Mouse (Mus musculus) embryonic facial prominence, embryonic 11.5 days (tissue): ENCODE data around the gene Mus81. TPM values are rescaled to one million over a fixed set of nuclear protein-coding genes. Genes with fewer than 3 reads are reported as not detected.

ENCODE experiments used
- ATAC-seq: fragments of 200-750 bp; cut with Nextera tagmentation; replicated peaks from 2 replicates; pipeline ENCODE4 v1.8.0; 2017; ENCODE audit warnings: low read depth; ENCODE audit not compliant: insufficient number of reproducible peaks, low FRiP score, low TSS enrichment
- DNase-seq: peaks from one replicate; pipeline ENCODE4 v3.0.0-alpha.2; 2015; ENCODE audit warnings: low spot score
- H3K27ac ChIP-seq: fragments of 300-500 bp; sonication (generic); replicated peaks from 2 replicates; pipeline ENCODE4 v1.5.1; 2014; ENCODE audit warnings: mild to moderate bottlenecking, low read depth, low read length, control low read depth
- H3K27me3 ChIP-seq: fragments of 300-500 bp; sonication (generic); 2 replicates; pipeline ENCODE4 v1.6.1; 2014; ENCODE audit warnings: mild to moderate bottlenecking, low read length, moderate library complexity, mixed read lengths; ENCODE audit not compliant: control insufficient read depth, insufficient read depth
- H3K36me3 ChIP-seq: fragments of 300-500 bp; sonication (generic); replicated peaks from 2 replicates; pipeline ENCODE4 v1.6.1; 2014; ENCODE audit warnings: low read depth, mild to moderate bottlenecking, low read length, moderate library complexity, mixed read lengths; ENCODE audit not compliant: control insufficient read depth, insufficient read depth
- H3K4me1 ChIP-seq: fragments of 300-500 bp; sonication (generic); 2 replicates; pipeline ENCODE4 v1.6.1; 2014; ENCODE audit warnings: low read length, mixed read lengths; ENCODE audit not compliant: control insufficient read depth, insufficient read depth
- H3K4me2 ChIP-seq: fragments of 300-500 bp; sonication (generic); 2 replicates; pipeline ENCODE4 v1.6.1; 2014; ENCODE audit warnings: low read depth, mild to moderate bottlenecking, control low read depth, low read length, moderate library complexity
- H3K4me3 ChIP-seq: fragments of 300-500 bp; sonication (generic); 2 replicates; pipeline ENCODE4 v1.5.1; 2014; ENCODE audit warnings: low read depth, low read length, control low read depth
- H3K9ac ChIP-seq: fragments of 300-500 bp; sonication (generic); replicated peaks from 2 replicates; pipeline ENCODE4 v1.6.1; 2014; ENCODE audit warnings: mild to moderate bottlenecking, control low read depth, low read length
- H3K9me3 ChIP-seq: fragments of 300-500 bp; sonication (generic); replicated peaks from 2 replicates; pipeline ENCODE4 v1.6.1; 2016; ENCODE audit warnings: mild to moderate bottlenecking, low read length, inconsistent platforms, mixed read lengths; ENCODE audit not compliant: control insufficient read depth
- WGBS: fragments of 180-500 bp; shearing (Covaris S2); extraction: QIAGEN DNeasy Blood & Tissue Kit; methylation state at CpG from one replicate; pipeline ENCODE4 v1.1.7; 2014; 5-methylcytosine and 5-hydroxymethylcytosine counted together
- polyA plus RNA-seq: library from polyadenylated mRNA; unstranded; fragments of >200 nt; fragmentation: Nextera tagmentation; extraction: Ambion mirVana; gene quantifications from 2 replicates; pipeline ENCODE4 v1.2.1, GENCODE M21; 2014

The Mus81 gene
- polyA plus RNA-seq, 1 experiment from 2014 or later, result 29.6 TPM

GRCm38 (mm10) chr19:5459896-5460295 is 28.3 kb downstream of the Mus81 start:
- Histone ChIP-seq H3K27me3 (no peaks in the 10 kb centered on the region), H3K4me2 (peak overlapping the region; percentile 47), H3K27ac (no peak overlapping the region), H3K36me3 (no peaks in the 10 kb centered on the region; the same call in none of the 2 replicates), H3K4me1 (peaks cover 6% of the 10 kb centered on the region; the same call in 1 of the 2 replicates), H3K9ac (peak overlapping the region; percentile 56), H3K4me3 (peak overlapping the region; percentile 56), H3K9me3 (no peaks in the 10 kb centered on the region)
- WGBS, result 30% methylated on average over 3 of the region's 3 CpGs
- ATAC-seq, result no peak
- DNase-seq, result no peak

DNA sequence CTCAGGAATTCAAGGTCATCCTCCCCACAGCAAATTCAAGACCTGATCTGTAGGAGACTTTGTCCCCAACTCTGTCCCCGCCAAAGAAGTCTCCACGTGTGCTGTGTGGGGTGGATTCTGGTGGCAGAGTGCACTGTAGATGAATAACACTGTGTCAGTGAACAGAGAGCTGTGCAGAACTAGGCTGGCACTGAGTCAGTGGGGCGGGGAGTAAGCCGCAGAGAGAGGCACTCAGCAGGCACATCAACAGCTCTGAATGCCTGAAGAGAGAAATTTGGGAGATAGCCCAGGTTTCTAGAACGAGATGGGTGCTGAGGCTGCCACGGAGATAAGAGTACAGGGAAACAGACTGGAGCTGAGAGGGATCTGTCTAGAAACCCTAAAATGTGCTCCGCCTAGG is 29.2 kb downstream of the Mus81 start:
- ATAC-seq (no peak), DNase-seq (no peak)
- 0 out of 2 replicates have a peak overlapping the region, but pooled peaks have one; percentile 3 for H3K4me2 ChIP-seq
- peaks cover 6% of the 10 kb centered on the region; the same call in 1 of the 2 replicates for H3K4me1 ChIP-seq
- no peak overlapping the region for H3K27ac ChIP-seq
- H3K36me3 ChIP-seq, result no peaks in the 10 kb centered on the region; the same call in 1 of the 2 replicates
- no peak overlapping the region for H3K4me3 ChIP-seq
- H3K9ac ChIP-seq, result no peak overlapping the region
- no peaks in the 10 kb centered on the region for H3K9me3 ChIP-seq
- H3K27me3 ChIP-seq, result no peaks in the 10 kb centered on the region
- 65% methylated on average over 7 of the region's 7 CpGs for WGBS

- Histone ChIP-seq H3K4me3 (peak within 1 kb of the TSS; percentile 80), H3K4me1 (peaks cover 6% of the 10 kb centered on the region; the same call in 1 of the 2 replicates), H3K27ac (peak within 1 kb of the TSS; percentile 83), H3K9me3 (no peaks in the 10 kb centered on the region), H3K36me3 (no peaks in the 10 kb centered on the region), H3K27me3 (no peaks in the 10 kb centered on the region), H3K4me2 (peak within 1 kb of the TSS; percentile 99), H3K9ac (peak within 1 kb of the TSS; percentile 80)
- DNase-seq, result no peak
- ATAC-seq, result no peak
- WGBS, result 12% methylated on average over 14 of the region's 14 CpGs
Observed at GRCm38 (mm10) chr19:5457746-5458442, 30.3 kb downstream of the Mus81 start, which contains the start of gene Ccdc85b. Gene Ccdc85b (minus strand): TSS chr19:5457894.

DNA sequence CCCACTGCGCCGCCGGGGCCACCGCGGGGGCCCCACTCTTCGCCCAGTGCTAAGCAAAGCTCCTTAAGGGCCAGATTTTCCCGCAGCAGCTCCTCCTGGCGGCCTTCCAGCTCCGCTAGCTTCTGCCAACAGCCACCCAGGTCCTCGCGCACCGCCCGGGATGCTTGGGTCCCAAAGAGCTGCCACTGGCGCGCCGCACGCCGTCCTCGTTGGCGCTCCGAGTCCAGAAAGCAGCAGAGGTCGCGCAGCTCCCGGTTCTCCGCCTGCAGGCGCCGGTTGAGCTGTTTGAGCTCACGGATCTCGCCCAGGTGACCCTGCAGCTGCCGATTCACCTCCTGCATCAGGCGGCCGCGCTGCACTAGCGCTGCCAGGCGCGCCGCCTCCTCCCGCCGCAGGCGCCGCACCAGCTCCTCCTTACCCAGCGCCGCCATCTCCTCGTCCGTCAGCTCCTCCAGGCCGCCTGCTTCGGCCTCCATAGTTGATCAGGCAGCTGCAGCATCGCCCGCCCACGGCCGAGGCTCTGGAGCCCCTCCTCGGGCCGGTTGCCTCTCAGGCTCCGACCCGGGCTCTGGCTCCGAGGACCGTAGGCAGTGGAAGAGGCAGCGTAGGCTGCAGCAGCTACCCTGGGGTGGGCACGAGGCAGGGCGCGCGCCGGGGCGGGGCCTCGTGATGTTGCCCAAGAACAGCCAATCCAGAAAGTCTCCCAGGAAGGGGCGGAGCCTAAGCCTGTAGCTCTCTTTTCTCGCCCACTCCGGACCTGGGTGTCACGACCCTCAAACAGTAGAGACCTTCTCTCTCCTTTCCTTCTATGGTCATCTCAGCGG is 31.1 kb downstream of the Mus81 start:
- peak overlapping the region; percentile 83 for H3K27ac ChIP-seq
- H3K4me3 ChIP-seq, result peak overlapping the region; percentile 80
- peak overlapping the region; percentile 99 for H3K4me2 ChIP-seq
- ATAC-seq, result peak; percentile 89
- WGBS, result under 1% methylated on average over 70 of the region's 70 CpGs
- H3K9ac ChIP-seq, result peak overlapping the region; percentile 80
- H3K36me3 ChIP-seq, result no peaks in the 10 kb centered on the region
- H3K4me1 ChIP-seq, result peaks cover 6% of the 10 kb centered on the region; the same call in 1 of the 2 replicates
- DNase-seq, result peak; percentile 96
- no peaks in the 10 kb centered on the region for H3K27me3 ChIP-seq
- no peaks in the 10 kb centered on the region for H3K9me3 ChIP-seq

GRCm38 (mm10) chr19:5456241-5456921 is 31.8 kb downstream of the Mus81 start:
- 2% methylated on average over 26 of the region's 26 CpGs for WGBS
- Histone ChIP-seq H3K9ac (peak overlapping the region; percentile 80), H3K4me2 (peak overlapping the region; percentile 99), H3K9me3 (no peaks in the 10 kb centered on the region), H3K27me3 (no peaks in the 10 kb centered on the region), H3K36me3 (no peaks in the 10 kb centered on the region), H3K4me1 (peaks cover 6% of the 10 kb centered on the region; the same call in 1 of the 2 replicates), H3K4me3 (peak overlapping the region; percentile 80), H3K27ac (peak overlapping the region; percentile 83)
- DNase-seq (no peak), ATAC-seq (no peak)

- H3K4me3 ChIP-seq, result no peak overlapping the region; the same call in none of the 2 replicates
- H3K9ac ChIP-seq, result 0 out of 2 replicates have a peak overlapping the region, but pooled peaks have one; percentile 23
- H3K9me3 ChIP-seq, result no peaks in the 10 kb centered on the region
- peak overlapping the region; percentile 99; the same call in 1 of the 2 replicates for H3K4me2 ChIP-seq
- DNase-seq (no peak), ATAC-seq (no peak)
- WGBS, result 61% methylated on average over 8 of the region's 8 CpGs
- H3K4me1 ChIP-seq, result peaks cover 6% of the 10 kb centered on the region; the same call in 1 of the 2 replicates
- H3K27me3 ChIP-seq, result no peaks in the 10 kb centered on the region
- H3K36me3 ChIP-seq, result no peaks in the 10 kb centered on the region
- no peak overlapping the region for H3K27ac ChIP-seq
Observed at GRCm38 (mm10) chr19:5455568-5455967, 32.6 kb downstream of the Mus81 start.

DNA sequence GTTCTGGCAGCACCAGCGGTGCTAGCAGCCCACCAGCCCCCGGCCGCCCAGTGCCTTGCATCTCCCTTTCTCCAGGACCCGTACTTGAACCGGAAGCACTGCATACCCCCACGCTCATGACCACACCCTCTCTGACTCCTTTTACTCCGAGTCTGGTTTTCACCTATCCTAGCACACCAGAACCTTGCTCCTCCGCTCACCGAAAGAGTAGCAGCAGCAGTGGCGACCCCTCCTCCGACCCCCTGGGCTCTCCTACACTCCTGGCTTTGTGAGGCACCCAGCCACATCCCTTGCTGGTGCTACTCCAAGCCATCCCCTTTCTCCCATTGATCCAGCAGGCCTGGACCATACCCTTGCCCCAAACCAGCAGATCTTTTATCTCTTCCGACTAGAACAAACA is 33.2 kb downstream of the Mus81 start:
- no peak for DNase-seq
- Histone ChIP-seq H3K4me3 (no peak overlapping the region), H3K9ac (no peak overlapping the region)

More for the DNA sequence above, 33.2 kb downstream of the Mus81 start:
- ATAC-seq, result no peak
- Histone ChIP-seq H3K4me1 (peaks cover 6% of the 10 kb centered on the region; the same call in 1 of the 2 replicates), H3K9me3 (no peaks in the 10 kb centered on the region), H3K36me3 (no peaks in the 10 kb centered on the region), H3K27me3 (peaks cover 3% of the 10 kb centered on the region; the same call in 1 of the 2 replicates), H3K27ac (no peak overlapping the region), H3K4me2 (no peak overlapping the region)
- 87% methylated on average over 12 of the region's 12 CpGs for WGBS
